Mouse (Mus musculus): Measurements from ENCODE around the gene Zdhhc1. TPM values are rescaled to one million over a fixed set of nuclear protein-coding genes. Genes with fewer than 3 reads are reported as not detected.
A peak's percentile ranks its signal among the peaks of the same experiment; 100 is the strongest.

The Zdhhc1 gene
- total RNA-seq, 1 experiment = 3.2 TPM

- in situ Hi-C loops (cut with MboI; ENCODE audit: low sequenced_read_pairs in 2 of 2, unreplicated experiment in 2 of 2) = loop anchor here in 1 of 2 experiments (5.0 kb wide), 1 partner anchor 63 kb away; no protein-coding TSS in a partner anchor
- H3K4me1 ChIP-seq (ENCODE audit: control insufficient read depth in 2 of 2, insufficient read depth in 2 of 2, low read length in 2 of 2, poor library complexity in 1 of 2) = no peaks in the 10 kb centered on the region
- no peaks in the 10 kb centered on the region for H3K36me3 ChIP-seq (ENCODE audit: control insufficient read depth, insufficient read depth, low read length, poor library complexity, severe bottlenecking)
- TF ChIP-seq HCFC1 (IDR thresholded peaks at IDR 0.05; ENCODE audit: borderline replicate concordance, insufficient read depth, low read length) = no peak
- no peak overlapping the region for H3K27ac ChIP-seq (ENCODE audit: insufficient read depth, low read depth, low read length, poor library complexity, severe bottlenecking)
- no peak overlapping the region for H3K4me3 ChIP-seq (ENCODE audit: insufficient read depth in 1 of 2, low read depth in 1 of 2, low read length in 2 of 2, poor library complexity in 1 of 2, severe bottlenecking in 1 of 2)
- no peaks in the 10 kb centered on the region for H3K9me3 ChIP-seq (ENCODE audit: control insufficient read depth, insufficient read depth, low read depth, low read length)
- DNase-seq (ENCODE audit: low read depth, low spot score) = no peak
- H3K9ac ChIP-seq (ENCODE audit: insufficient read depth, low read depth, low read length, poor library complexity, severe bottlenecking) = no peak overlapping the region
Observed at GRCm38 (mm10) chr8:105489281-105489680, 7.4 kb downstream of the Zdhhc1 start.

GRCm38 (mm10) chr8:105488082-105488481 lies 8.6 kb downstream of the Zdhhc1 start:
- TF ChIP-seq ZNF384 (IDR thresholded peaks at IDR 0.05; ENCODE audit: low read depth, low read length) (no peak), ZC3H11A (IDR thresholded peaks at IDR 0.05; ENCODE audit: borderline replicate concordance, low read depth, low read length) (no peak), CHD2 (IDR thresholded peaks at IDR 0.05; ENCODE audit: low read depth, low read length) (no peak), MAFK (IDR thresholded peaks at IDR 0.05; ENCODE audit: insufficient read depth, low read depth, low read length) (no peak), HCFC1 (IDR thresholded peaks at IDR 0.05; ENCODE audit: borderline replicate concordance, insufficient read depth, low read length) (no peak)
- Histone ChIP-seq H3K27ac (ENCODE audit: insufficient read depth, low read depth, low read length, poor library complexity, severe bottlenecking) (no peak overlapping the region), H3K4me1 (ENCODE audit: control insufficient read depth in 2 of 2, insufficient read depth in 2 of 2, low read length in 2 of 2, poor library complexity in 1 of 2) (no peaks in the 10 kb centered on the region), H3K4me3 (ENCODE audit: insufficient read depth in 1 of 2, low read depth in 1 of 2, low read length in 2 of 2, poor library complexity in 1 of 2, severe bottlenecking in 1 of 2) (no peak overlapping the region), H3K36me3 (ENCODE audit: control insufficient read depth, insufficient read depth, low read length, poor library complexity, severe bottlenecking) (no peaks in the 10 kb centered on the region), H3K9ac (ENCODE audit: insufficient read depth, low read depth, low read length, poor library complexity, severe bottlenecking) (no peak overlapping the region), H3K9me3 (ENCODE audit: control insufficient read depth, insufficient read depth, low read depth, low read length) (no peaks in the 10 kb centered on the region)
- in situ Hi-C loops (cut with MboI; ENCODE audit: low sequenced_read_pairs in 2 of 2, unreplicated experiment in 2 of 2) = loop anchor here in 1 of 2 experiments (5.0 kb wide), 1 partner anchor 64 kb away; no protein-coding TSS in a partner anchor
- DNase-seq (ENCODE audit: low read depth, low spot score) = no peak

- Histone ChIP-seq H3K9ac (ENCODE audit: insufficient read depth, low read depth, low read length, poor library complexity, severe bottlenecking) (no peak overlapping the region), H3K4me1 (ENCODE audit: control insufficient read depth in 2 of 2, insufficient read depth in 2 of 2, low read length in 2 of 2, poor library complexity in 1 of 2) (peaks cover 5 to 11% of the 10 kb centered on the region in 2 experiments; a peak in 3 of 4 replicates), H3K27ac (ENCODE audit: insufficient read depth, low read depth, low read length, poor library complexity, severe bottlenecking) (no peak overlapping the region), H3K4me3 (ENCODE audit: insufficient read depth in 1 of 2, low read depth in 1 of 2, low read length in 2 of 2, poor library complexity in 1 of 2, severe bottlenecking in 1 of 2) (no peak overlapping the region), H3K36me3 (ENCODE audit: control insufficient read depth, insufficient read depth, low read length, poor library complexity, severe bottlenecking) (no peaks in the 10 kb centered on the region), H3K9me3 (ENCODE audit: control insufficient read depth, insufficient read depth, low read depth, low read length) (no peaks in the 10 kb centered on the region)
- DNase-seq (ENCODE audit: low read depth, low spot score) = no peak
- in situ Hi-C loops (cut with MboI; ENCODE audit: low sequenced_read_pairs in 2 of 2, unreplicated experiment in 2 of 2) = no loop called here
- no peak for TF ChIP-seq CHD2 (IDR thresholded peaks at IDR 0.05; ENCODE audit: low read depth, low read length)
- TF ChIP-seq HCFC1 (IDR thresholded peaks at IDR 0.05; ENCODE audit: borderline replicate concordance, insufficient read depth, low read length) = no peak
- TF ChIP-seq ZC3H11A (IDR thresholded peaks at IDR 0.05; ENCODE audit: borderline replicate concordance, low read depth, low read length) = peak; percentile 62; the same call in 1 of the 2 replicates
- no peak for TF ChIP-seq ZNF384 (IDR thresholded peaks at IDR 0.05; ENCODE audit: low read depth, low read length)
- TF ChIP-seq MAFK (IDR thresholded peaks at IDR 0.05; ENCODE audit: insufficient read depth, low read depth, low read length) = no peak
Observed at GRCm38 (mm10) chr8:105484392-105484791, 12.3 kb downstream of the Zdhhc1 start.

- H3K9ac ChIP-seq (ENCODE audit: insufficient read depth, low read depth, low read length, poor library complexity, severe bottlenecking) = no peak overlapping the region
- peaks cover 5 to 14% of the 10 kb centered on the region in 2 experiments; a peak in 3 of 4 replicates for H3K4me1 ChIP-seq (ENCODE audit: control insufficient read depth in 2 of 2, insufficient read depth in 2 of 2, low read length in 2 of 2, poor library complexity in 1 of 2)
- DNase-seq (ENCODE audit: low read depth, low spot score) = no peak
- in situ Hi-C loops (cut with MboI; ENCODE audit: low sequenced_read_pairs in 2 of 2, unreplicated experiment in 2 of 2) = no loop called here
- TF ChIP-seq MAFK (IDR thresholded peaks at IDR 0.05; ENCODE audit: insufficient read depth, low read depth, low read length) (no peak), ZNF384 (IDR thresholded peaks at IDR 0.05; ENCODE audit: low read depth, low read length) (no peak), ZC3H11A (IDR thresholded peaks at IDR 0.05; ENCODE audit: borderline replicate concordance, low read depth, low read length) (no peak)
- H3K36me3 ChIP-seq (ENCODE audit: control insufficient read depth, insufficient read depth, low read length, poor library complexity, severe bottlenecking) = no peaks in the 10 kb centered on the region
- H3K9me3 ChIP-seq (ENCODE audit: control insufficient read depth, insufficient read depth, low read depth, low read length) = no peaks in the 10 kb centered on the region
- no peak overlapping the region for H3K4me3 ChIP-seq (ENCODE audit: insufficient read depth in 1 of 2, low read depth in 1 of 2, low read length in 2 of 2, poor library complexity in 1 of 2, severe bottlenecking in 1 of 2)
- H3K27ac ChIP-seq (ENCODE audit: insufficient read depth, low read depth, low read length, poor library complexity, severe bottlenecking) = no peak overlapping the region
Observed at GRCm38 (mm10) chr8:105484030-105484368, 12.7 kb downstream of the Zdhhc1 start.

Data from ES-E14 (cell line).